Mouse (Mus musculus) heart, postnatal 0 days (tissue): Measurements from ENCODE around the gene Rfx4. TPM values are rescaled to one million over a fixed set of nuclear protein-coding genes. Genes with fewer than 3 reads are reported as not detected.
A peak's percentile ranks its signal among the peaks of the same experiment; 100 is the strongest.

Experiments
- ATAC-seq: fragments of 200-750 bp; cut with Nextera tagmentation; 2 replicates; pipeline ENCODE4 v1.8.0; 2017; ENCODE audit warnings: low read depth, moderate number of reproducible peaks, moderate library complexity; ENCODE audit not compliant: insufficient read depth
- DNase-seq: peaks from one replicate; pipeline ENCODE4 v3.0.0-alpha.2; 2016; ENCODE audit warnings: low spot score
- H3K27ac ChIP-seq: fragments of 300-500 bp; sonication (generic); 2 replicates; pipeline ENCODE4 v1.5.1; 2014; ENCODE audit warnings: low read depth, mild to moderate bottlenecking
- H3K27me3 ChIP-seq: fragments of 300-500 bp; sonication (generic); 2 replicates; pipeline ENCODE4 v1.6.1; 2014; ENCODE audit warnings: low read length, mixed read lengths; ENCODE audit not compliant: control insufficient read depth, insufficient read depth
- H3K36me3 ChIP-seq: fragments of 300-500 bp; sonication (generic); replicated peaks from 2 replicates; pipeline ENCODE4 v1.6.1; 2014; ENCODE audit warnings: low read length, mixed read lengths; ENCODE audit not compliant: control insufficient read depth, insufficient read depth
- H3K4me1 ChIP-seq: fragments of 300-500 bp; sonication (generic); 2 replicates; pipeline ENCODE4 v1.6.1; 2014; ENCODE audit warnings: antibody characterized with exemption; ENCODE audit not compliant: control insufficient read depth, insufficient read depth
- H3K4me2 ChIP-seq: fragments of 300-500 bp; sonication (generic); 2 replicates; pipeline ENCODE4 v1.6.1; 2014; ENCODE audit warnings: low read depth, mild to moderate bottlenecking, low read length, moderate library complexity
- H3K4me3 ChIP-seq: fragments of 300-500 bp; sonication (generic); 2 replicates; pipeline ENCODE4 v1.5.1; 2014; ENCODE audit warnings: low read depth, low read length
- H3K9ac ChIP-seq: fragments of 300-500 bp; sonication (generic); replicated peaks from 2 replicates; pipeline ENCODE4 v1.6.1; 2014; ENCODE audit warnings: low read depth, low read length, mixed read lengths
- H3K9me3 ChIP-seq: fragments of 300-500 bp; sonication (generic); replicated peaks from 2 replicates; pipeline ENCODE4 v1.6.1; 2016; ENCODE audit warnings: low read length; ENCODE audit not compliant: control insufficient read depth
- CTCF ChIP-seq: IDR thresholded peaks from 2 replicates; pipeline ENCODE4 v1.5.1; 2016; ENCODE audit warnings: antibody characterized with exemption, control low read depth, low read depth
- EP300 ChIP-seq: IDR thresholded peaks from 2 replicates; pipeline ENCODE4 v1.6.1; 2016; ENCODE audit warnings: antibody characterized with exemption, low read depth
- WGBS: fragments of 180-500 bp; shearing (Covaris S2); extraction: QIAGEN DNeasy Blood & Tissue Kit; methylation state at CpG from one replicate; pipeline ENCODE4 v1.1.7; 2014; 5-methylcytosine and 5-hydroxymethylcytosine counted together
- polyA plus RNA-seq: library from polyadenylated mRNA; unstranded; fragments of >200 nt; fragmentation: Nextera tagmentation; extraction: Ambion mirVana; gene quantifications from 2 replicates; pipeline ENCODE4 v1.2.1, GENCODE M21; 2015
- total RNA-seq: library from RNA; depleted of rRNA; stranded (reverse); fragments of >200 nt; gene quantifications from 2 replicates; pipeline ENCODE4 v1.2.3, GENCODE M21; 2014; ENCODE audit warnings: low replicate concordance

The Rfx4 gene
- total and polyA plus RNA-seq, 2 experiments from 2014 or later = not detected

DNA sequence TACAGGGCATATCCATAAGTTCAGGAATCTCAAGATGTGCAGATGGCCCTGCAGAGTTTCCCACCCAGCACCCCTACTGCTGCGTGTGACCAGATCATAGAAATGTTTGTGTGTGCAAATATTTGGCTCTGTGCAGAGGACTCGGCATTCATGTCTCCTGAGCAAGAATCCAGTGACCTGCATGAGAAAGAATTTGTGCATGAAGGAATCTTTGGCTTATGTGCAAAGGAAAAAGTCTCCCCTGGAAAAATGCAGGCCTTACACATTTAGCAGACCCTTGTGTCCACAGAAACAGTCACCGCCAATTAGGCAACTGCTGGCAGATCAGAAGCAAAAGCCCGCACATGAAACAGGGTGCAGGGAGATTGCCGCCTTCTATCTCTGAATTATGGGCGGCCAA is 22.4 kb upstream of the Rfx4 start:
- no peak for DNase-seq
- Histone ChIP-seq H3K27ac (no peak overlapping the region), H3K27me3 (no peaks in the 10 kb centered on the region), H3K4me1 (no peaks in the 10 kb centered on the region), H3K4me2 (no peak overlapping the region), H3K4me3 (no peak overlapping the region), H3K9ac (no peak overlapping the region), H3K36me3 (no peaks in the 10 kb centered on the region), H3K9me3 (no peaks in the 10 kb centered on the region)
- 44% methylated on average over 6 of the region's 6 CpGs for whole genome bisulfite sequencing
- ATAC-seq = no peak
- TF ChIP-seq CTCF = no peak

GRCm38 (mm10) chr10:84754851-84755785 is 744 bp upstream of the Rfx4 start:
- no peak overlapping the region for H3K9ac ChIP-seq

GRCm38 (mm10) chr10:84756435-84757095 is 703 bp downstream of the Rfx4 start:
- H3K36me3 ChIP-seq = no peaks in the 10 kb centered on the region
- H3K4me2 ChIP-seq = peak overlapping the region; percentile 56
- H3K4me3 ChIP-seq = peak overlapping the region; percentile 38
- H3K4me1 ChIP-seq = peaks cover 25% of the 10 kb centered on the region
- ATAC-seq (no peak), DNase-seq (no peak)
- 2% methylated on average over 42 of the region's 42 CpGs for WGBS
- peaks cover 97% of the 10 kb centered on the region for H3K27me3 ChIP-seq
- no peak overlapping the region for H3K27ac ChIP-seq
- H3K9ac ChIP-seq = no peak overlapping the region
- TF ChIP-seq EP300 (no peak), CTCF (no peak)
- H3K9me3 ChIP-seq = no peaks in the 10 kb centered on the region

More at GRCm38 (mm10) chr10:84754851-84755785, 744 bp upstream of the Rfx4 start:
- Histone ChIP-seq H3K4me3 (peak overlapping the region; percentile 38), H3K36me3 (no peaks in the 10 kb centered on the region), H3K4me1 (peaks cover 23% of the 10 kb centered on the region), H3K27ac (no peak overlapping the region), H3K4me2 (peak overlapping the region; percentile 56), H3K27me3 (peaks cover 93% of the 10 kb centered on the region), H3K9me3 (no peaks in the 10 kb centered on the region)
- 2% methylated on average over 61 of the region's 66 CpGs for WGBS
- peak; percentile 55; the same call in 1 of the 2 replicates for ATAC-seq
- TF ChIP-seq EP300 = no peak
- TF ChIP-seq CTCF = no peak
- DNase-seq = no peak

GRCm38 (mm10) chr10:84757426-84758199 is 1.8 kb downstream of the Rfx4 start:
- Histone ChIP-seq H3K4me2 (no peak overlapping the region), H3K9me3 (no peaks in the 10 kb centered on the region), H3K4me1 (peaks cover 25% of the 10 kb centered on the region), H3K27me3 (peaks cover 97% of the 10 kb centered on the region), H3K36me3 (no peaks in the 10 kb centered on the region), H3K9ac (no peak overlapping the region), H3K27ac (no peak overlapping the region), H3K4me3 (0 out of 2 replicates have a peak overlapping the region, but pooled peaks have one; percentile 38)
- DNase-seq = no peak
- no peak for TF ChIP-seq CTCF
- TF ChIP-seq EP300 = no peak
- WGBS = 17% methylated on average over 22 of the region's 22 CpGs
- ATAC-seq = no peak

DNA sequence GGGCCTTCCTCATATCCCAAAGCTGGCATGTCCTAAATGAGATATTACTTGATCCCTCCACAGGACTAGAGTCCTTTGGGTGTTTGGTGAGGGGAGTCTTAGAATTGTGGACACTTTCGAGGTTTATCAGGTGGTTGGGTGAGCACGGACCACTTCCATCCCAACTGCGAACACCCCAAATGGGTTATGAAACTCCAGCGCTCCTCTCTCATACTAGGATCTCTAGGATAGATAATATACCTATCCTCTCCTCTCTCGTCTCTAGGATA is 2.3 kb downstream of the Rfx4 start:
- no peak overlapping the region for H3K4me2 ChIP-seq
- H3K36me3 ChIP-seq = no peaks in the 10 kb centered on the region
- TF ChIP-seq EP300 (no peak), CTCF (no peak)
- H3K4me1 ChIP-seq = peaks cover 25% of the 10 kb centered on the region
- 15% methylated on average over 5 of the region's 5 CpGs for WGBS
- H3K9me3 ChIP-seq = no peaks in the 10 kb centered on the region
- H3K27ac ChIP-seq = no peak overlapping the region
- ATAC-seq (no peak), DNase-seq (no peak)
- H3K4me3 ChIP-seq = no peak overlapping the region
- peaks cover 97% of the 10 kb centered on the region for H3K27me3 ChIP-seq
- H3K9ac ChIP-seq = no peak overlapping the region
